Mouse (Mus musculus): Measurements from ENCODE around the gene 1700123O20Rik.

1700123O20Rik gene

GRCm38 (mm10) chr14:54686063-54686521 is at the start of gene 1700123O20Rik:
1700123O20Rik (plus strand) TSS chr14:54686216.
- DNase-seq (ENCODE audit: low read depth, low spot score) = peak; percentile 95

GRCm38 (mm10) chr14:54636954-54637353 is 49.1 kb upstream of the 1700123O20Rik start:
- DNase-seq (ENCODE audit: low read depth, low spot score) = peak; percentile 62

GRCm38 (mm10) chr14:54638210-54638609 is 47.8 kb upstream of the 1700123O20Rik start:
- no peak for DNase-seq (ENCODE audit: low read depth, low spot score)

GRCm38 (mm10) chr14:54640121-54640520 is 45.9 kb upstream of the 1700123O20Rik start:
- DNase-seq (ENCODE audit: low read depth, low spot score) = no peak

GRCm38 (mm10) chr14:54640946-54641304 is 45.1 kb upstream of the 1700123O20Rik start, which contains the start of gene Gm17606:
Gm17606 (plus strand) TSS chr14:54640952.
- no peak for DNase-seq (ENCODE audit: low read depth, low spot score)

GRCm38 (mm10) chr14:54641305-54641969 is 44.6 kb upstream of the 1700123O20Rik start, which contains the start of gene Cdh24:
Cdh24 (minus strand) TSS chr14:54641364.
- DNase-seq (ENCODE audit: low read depth, low spot score) = peak; percentile 92

GRCm38 (mm10) chr14:54642224-54642944 is 43.6 kb upstream of the 1700123O20Rik start:
- DNase-seq (ENCODE audit: low read depth, low spot score) = no peak

- no peak for DNase-seq (ENCODE audit: low read depth, low spot score)
Measured at GRCm38 (mm10) chr14:54643011-54643410, 43.0 kb upstream of the 1700123O20Rik start.

- no peak for DNase-seq (ENCODE audit: low read depth, low spot score)
Measured at GRCm38 (mm10) chr14:54644294-54644693, 41.7 kb upstream of the 1700123O20Rik start.

- no peak for DNase-seq (ENCODE audit: low read depth, low spot score)
Measured at GRCm38 (mm10) chr14:54646455-54646854, 39.6 kb upstream of the 1700123O20Rik start.

GRCm38 (mm10) chr14:54646898-54647636 is 38.9 kb upstream of the 1700123O20Rik start:
- DNase-seq (ENCODE audit: low read depth, low spot score) = no peak

- DNase-seq (ENCODE audit: low read depth, low spot score) = no peak
Measured at GRCm38 (mm10) chr14:54647900-54648299, 38.1 kb upstream of the 1700123O20Rik start.

- DNase-seq (ENCODE audit: low read depth, low spot score) = peak; percentile 89
Measured at GRCm38 (mm10) chr14:54650621-54651454, 35.2 kb upstream of the 1700123O20Rik start.

GRCm38 (mm10) chr14:54651556-54651955 is 34.5 kb upstream of the 1700123O20Rik start:
- DNase-seq (ENCODE audit: low read depth, low spot score) = peak; percentile 74

- peak; percentile 62 for DNase-seq (ENCODE audit: low read depth, low spot score)
Measured at GRCm38 (mm10) chr14:54652787-54653186, 33.2 kb upstream of the 1700123O20Rik start.

GRCm38 (mm10) chr14:54653496-54653895 is 32.5 kb upstream of the 1700123O20Rik start:
- peak; percentile 88 for DNase-seq (ENCODE audit: low read depth, low spot score)

GRCm38 (mm10) chr14:54660009-54660408 is 26.0 kb upstream of the 1700123O20Rik start:
- peak; percentile 70 for DNase-seq (ENCODE audit: low read depth, low spot score)

GRCm38 (mm10) chr14:54664477-54665222 is 21.4 kb upstream of the 1700123O20Rik start:
- DNase-seq (ENCODE audit: low read depth, low spot score) = no peak

GRCm38 (mm10) chr14:54669381-54669780 is 16.6 kb upstream of the 1700123O20Rik start:
- peak; percentile 55 for DNase-seq (ENCODE audit: low read depth, low spot score)

- DNase-seq (ENCODE audit: low read depth, low spot score) = no peak
Measured at GRCm38 (mm10) chr14:54674317-54674716, 11.7 kb upstream of the 1700123O20Rik start.

Data from A20 (cell line).